Mouse (Mus musculus): Measurements from ENCODE around the gene Slc26a1. TPM values are rescaled to one million over a fixed set of nuclear protein-coding genes. Genes with fewer than 3 reads are reported as not detected.
A peak's percentile ranks its signal among the peaks of the same experiment; 100 is the strongest.

Slc26a1 gene
- total RNA-seq (2021) = 1 to 10 TPM; 1.2 TPM
- long read RNA-seq, experiment 1, partial matches to known transcripts = 0 of 4 reads
- long read RNA-seq, experiment 1, other reads (novel, unspliced or antisense) = 4 of 4 reads
- long read RNA-seq, experiment 2, partial matches to known transcripts = 0 of 1 reads
- long read RNA-seq, experiment 2, other reads (novel, unspliced or antisense) = 0 of 1 reads

- Histone ChIP-seq H3K27ac (peak within 1 kb of the TSS; percentile 93; the same call in 1 of the 2 replicates), H3K4me3 (no peak within 1 kb of the TSS)
- no peak for TF ChIP-seq CTCF (conservative IDR thresholded peaks at IDR 0.05)
- DNase-seq (ENCODE audit: low spot score in 2 of 2) = no peak
Measured at GRCm38 (mm10) chr5:108675251-108675816, at the start of gene Slc26a1. TSS of gene Slc26a1 (minus strand) at chr5:108675569.

- TF ChIP-seq CTCF (conservative IDR thresholded peaks at IDR 0.05) = no peak
- DNase-seq (ENCODE audit: low spot score in 2 of 2) = no peak
- H3K4me3 ChIP-seq = no peak overlapping the region
- no peak overlapping the region for H3K27ac ChIP-seq
Measured at GRCm38 (mm10) chr5:108724006-108724405, 48.6 kb upstream of the Slc26a1 start.

DNA sequence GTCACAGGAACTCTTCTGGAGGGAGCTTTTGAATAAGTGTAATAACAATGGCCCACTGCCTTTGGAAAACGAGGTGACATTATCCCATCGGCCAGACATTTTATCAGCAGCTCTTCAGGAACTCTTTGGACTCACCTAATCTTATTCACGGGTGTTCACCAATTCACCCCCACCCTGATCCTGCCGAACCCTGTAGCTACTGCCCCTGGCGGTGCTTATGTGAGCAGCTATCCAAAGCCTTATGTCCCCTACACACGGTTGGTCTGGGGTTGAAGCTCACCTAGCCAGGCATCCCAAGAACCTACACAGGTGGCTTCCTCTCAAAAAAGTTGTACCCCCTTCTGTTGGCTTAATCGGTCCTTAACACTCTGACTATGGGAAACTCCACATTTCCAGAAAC is 44.4 kb upstream of the Slc26a1 start:
- TF ChIP-seq CTCF (conservative IDR thresholded peaks at IDR 0.05) = 0 out of 2 replicates have a peak, but pooled peaks have one; percentile 8
- H3K4me3 ChIP-seq = no peak overlapping the region
- no peak for DNase-seq (ENCODE audit: low spot score in 2 of 2)
- H3K27ac ChIP-seq = no peak overlapping the region

DNA sequence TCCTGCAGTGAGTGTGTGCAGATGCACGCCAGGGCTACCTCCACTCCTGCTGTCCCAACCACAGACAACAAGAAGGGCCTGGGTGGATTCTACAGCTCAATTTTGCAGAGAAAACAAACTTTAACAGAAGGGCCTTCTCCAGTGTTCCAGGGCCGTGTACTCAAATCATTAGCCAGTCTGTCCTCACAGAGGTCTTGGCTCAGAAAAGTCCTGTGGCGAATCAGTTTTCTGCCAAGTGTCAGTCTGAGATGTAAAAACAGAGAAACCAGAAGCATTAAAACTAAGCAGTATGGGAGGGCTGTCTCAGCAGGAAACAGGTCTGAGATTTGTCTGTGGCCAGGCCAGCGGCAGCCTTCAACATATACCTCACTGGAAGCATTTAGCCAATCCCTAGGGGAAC is 42.7 kb upstream of the Slc26a1 start:
- no peak overlapping the region for H3K4me3 ChIP-seq
- TF ChIP-seq CTCF (conservative IDR thresholded peaks at IDR 0.05) = no peak
- H3K27ac ChIP-seq = peak overlapping the region; percentile 64
- DNase-seq (ENCODE audit: low spot score in 2 of 2) = no peak

GRCm38 (mm10) chr5:108715974-108716373 is 40.6 kb upstream of the Slc26a1 start:
- no peak overlapping the region for H3K4me3 ChIP-seq
- no peak for DNase-seq (ENCODE audit: low spot score in 2 of 2)
- TF ChIP-seq CTCF (conservative IDR thresholded peaks at IDR 0.05) = no peak

GRCm38 (mm10) chr5:108714149-108714548 is 38.8 kb upstream of the Slc26a1 start:
- no peak for TF ChIP-seq CTCF (conservative IDR thresholded peaks at IDR 0.05)
- Histone ChIP-seq H3K27ac (peak overlapping the region; percentile 79), H3K4me3 (no peak overlapping the region)
- DNase-seq (ENCODE audit: low spot score in 2 of 2) = peak; percentile 43 to 44

More at GRCm38 (mm10) chr5:108715974-108716373, 40.6 kb upstream of the Slc26a1 start:
- H3K27ac ChIP-seq = no peak overlapping the region

- no peak for TF ChIP-seq CTCF (conservative IDR thresholded peaks at IDR 0.05)
- H3K27ac ChIP-seq = peak overlapping the region; percentile 79
- DNase-seq (ENCODE audit: low spot score in 2 of 2) = no peak
Measured at GRCm38 (mm10) chr5:108713691-108714090, 38.3 kb upstream of the Slc26a1 start.

DNA sequence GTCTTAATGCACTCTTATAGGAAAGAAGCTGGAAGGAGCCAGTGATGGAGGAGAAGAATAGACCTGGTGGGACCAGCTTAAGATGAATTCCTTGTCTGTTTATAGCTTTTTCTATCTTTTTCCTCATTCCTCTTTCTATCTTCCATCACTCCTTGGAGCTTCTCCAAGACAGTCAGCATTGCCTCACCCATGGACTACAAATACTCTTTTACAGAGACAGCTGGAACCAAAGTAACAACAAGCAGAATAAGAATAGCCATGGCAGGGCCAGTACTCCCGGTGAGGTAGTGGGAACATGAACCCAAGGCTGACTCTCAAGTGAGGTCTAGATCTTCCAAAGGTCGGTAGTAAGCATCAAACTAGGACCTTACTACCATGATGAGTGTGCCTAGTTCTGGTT is 37.7 kb upstream of the Slc26a1 start:
- Histone ChIP-seq H3K27ac (peak overlapping the region; percentile 79), H3K4me3 (no peak overlapping the region)
- DNase-seq (ENCODE audit: low spot score in 2 of 2) = no peak
- TF ChIP-seq CTCF (conservative IDR thresholded peaks at IDR 0.05) = no peak

More at GRCm38 (mm10) chr5:108713691-108714090, 38.3 kb upstream of the Slc26a1 start:
- H3K4me3 ChIP-seq = no peak overlapping the region

- Histone ChIP-seq H3K4me3 (no peak overlapping the region), H3K27ac (no peak overlapping the region)
- DNase-seq (ENCODE audit: low spot score in 2 of 2) = no peak
- TF ChIP-seq CTCF (conservative IDR thresholded peaks at IDR 0.05) = no peak
Measured at GRCm38 (mm10) chr5:108711968-108712367, 36.6 kb upstream of the Slc26a1 start.

- TF ChIP-seq CTCF (conservative IDR thresholded peaks at IDR 0.05) = no peak
- DNase-seq (ENCODE audit: low spot score in 2 of 2) = no peak
- H3K4me3 ChIP-seq = no peak overlapping the region
- H3K27ac ChIP-seq = no peak overlapping the region
Measured at GRCm38 (mm10) chr5:108708981-108709731, 33.8 kb upstream of the Slc26a1 start.

DNA sequence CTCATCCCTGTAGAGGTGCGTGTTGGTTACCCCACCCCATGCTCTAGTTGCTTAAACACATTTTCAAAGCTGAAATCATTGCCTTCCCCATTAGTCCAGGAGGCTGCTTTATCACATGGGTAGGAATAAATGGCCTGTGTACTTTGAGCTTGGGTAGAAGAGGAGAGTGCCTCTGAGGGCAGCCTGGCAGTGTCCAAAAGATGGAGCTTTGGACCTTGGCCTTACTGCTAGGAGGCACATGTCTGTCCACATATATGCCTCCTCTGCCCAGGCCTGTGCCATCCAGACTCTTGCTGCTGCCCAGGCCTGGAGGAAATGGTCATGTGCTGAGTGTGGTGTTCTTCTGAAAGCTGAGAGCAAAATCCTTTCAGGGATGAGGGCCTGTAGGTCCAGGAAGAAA is 33.0 kb upstream of the Slc26a1 start:
- TF ChIP-seq CTCF (conservative IDR thresholded peaks at IDR 0.05) = no peak
- no peak overlapping the region for H3K4me3 ChIP-seq
- no peak overlapping the region for H3K27ac ChIP-seq
- no peak for DNase-seq (ENCODE audit: low spot score in 2 of 2)

DNA sequence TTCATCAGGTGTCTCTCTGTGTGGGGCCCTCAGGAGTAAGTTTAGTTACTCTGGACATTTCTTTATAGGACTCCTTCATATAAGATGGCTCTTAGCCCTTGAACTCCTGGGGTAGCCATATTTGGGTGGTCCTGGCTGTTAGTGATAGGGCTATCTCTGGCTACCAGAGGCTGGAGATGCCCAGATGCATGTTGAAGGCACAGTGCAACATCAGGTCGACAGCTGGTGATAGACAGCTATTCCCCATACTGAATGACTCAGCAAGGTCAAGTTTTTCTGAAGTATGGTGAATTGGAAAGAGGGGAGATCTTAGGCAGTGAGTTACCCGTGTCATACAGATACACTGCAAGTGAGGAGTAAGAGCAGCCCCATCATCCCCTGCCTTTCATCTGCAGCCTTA is 32.4 kb upstream of the Slc26a1 start:
- no peak for TF ChIP-seq CTCF (conservative IDR thresholded peaks at IDR 0.05)
- Histone ChIP-seq H3K4me3 (no peak overlapping the region), H3K27ac (no peak overlapping the region)
- DNase-seq (ENCODE audit: low spot score in 2 of 2) = no peak
